Mouse (Mus musculus) liver, embryonic 14.5 days (tissue): ENCODE data around the gene Gimap4.

Experiments used
- CTCF ChIP-seq: IDR thresholded peaks from 2 replicates; pipeline ENCODE4 v1.5.1; 2016; ENCODE audit warnings: antibody characterized with exemption, low read depth, control low read depth
- EP300 ChIP-seq: IDR thresholded peaks from 2 replicates; pipeline ENCODE4 v1.6.1; 2016; ENCODE audit warnings: antibody characterized with exemption, low read depth

GRCm38 (mm10) chr6:48674291-48675058, 9.9 kb upstream of the Gimap4 start:
- TF ChIP-seq CTCF (no peak), EP300 (no peak)
